Mouse (Mus musculus) myocyte (in vitro differentiated cells): ENCODE measurements at regions not wholly inside any gene's neighbourhood (a gene's known extent, or its start where the extent isn't known, plus 50 kb on each side); places are given as distances from the start of the nearest gene placed in this dataset.
"Not testable (repeated sequence)": the region's sequence is repeated elsewhere in the genome, so short reads cannot be mapped to it uniquely, and the experiment has no call there.

ENCODE experiments used
- H3K27me3 ChIP-seq: one replicate; pipeline ENCODE4 v1.6.1; 2011; ENCODE audit not compliant: control insufficient read depth, insufficient read depth, insufficient read length
- H3K36me3 ChIP-seq: one replicate; pipeline ENCODE4 v1.6.1; 2011; ENCODE audit not compliant: control insufficient read depth, insufficient read depth
- H3K4me2 ChIP-seq: one replicate; pipeline ENCODE4 v1.6.1; 2011; ENCODE audit warnings: low read depth, control low read depth
- H3K4me3 ChIP-seq: one replicate; pipeline ENCODE4 v1.5.1; 2011; ENCODE audit warnings: mild to moderate bottlenecking, control low read depth, moderate library complexity
- H3K79me2 ChIP-seq: one replicate; pipeline ENCODE4 v1.6.1; 2011; ENCODE audit not compliant: control insufficient read depth, insufficient read depth
- H3ac ChIP-seq: one replicate; pipeline ENCODE4 v1.6.1; 2011; ENCODE audit not compliant: control insufficient read depth, insufficient read length
- CEBPB ChIP-seq: IDR thresholded peaks from 2 replicates; pipeline ENCODE4 v1.6.1; 2011; ENCODE audit warnings: mild to moderate bottlenecking, moderate library complexity; ENCODE audit not compliant: poor library complexity, insufficient read depth, severe bottlenecking
- E2F4 ChIP-seq: IDR thresholded peaks from one replicate; pipeline ENCODE4 v1.6.1; 2011; ENCODE audit warnings: mild to moderate bottlenecking, control low read depth, moderate library complexity; ENCODE audit not compliant: insufficient read depth
- MAX ChIP-seq: IDR thresholded peaks from one replicate; pipeline ENCODE4 v1.6.1; 2011; ENCODE audit warnings: low read depth, mild to moderate bottlenecking, control low read depth
- MYOD1 ChIP-seq, 3 experiments: IDR thresholded peaks; one replicate each; pipeline ENCODE4 v1.6.1; 2011; ENCODE audit warnings: control low read depth in 2 of 3, low read depth in 2 of 3, mild to moderate bottlenecking in 2 of 3, moderate library complexity in 1 of 3; ENCODE audit not compliant: insufficient read length in 2 of 3, control insufficient read depth in 1 of 3
- MYOG ChIP-seq, 3 experiments: IDR thresholded peaks; one replicate each; pipeline ENCODE4 v1.6.1; 2011; ENCODE audit warnings: control low read depth in 2 of 3, low read depth in 2 of 3, mild to moderate bottlenecking in 2 of 3; ENCODE audit not compliant: insufficient read length in 2 of 3, control insufficient read depth in 1 of 3, insufficient read depth in 1 of 3
- POLR2A ChIP-seq: IDR thresholded peaks from one replicate; pipeline ENCODE4 v1.6.1; 2011; ENCODE audit warnings: low read depth, mild to moderate bottlenecking, control low read depth, moderate library complexity; ENCODE audit not compliant: insufficient read length
- POLR2AphosphoS2 ChIP-seq: IDR thresholded peaks from one replicate; pipeline ENCODE4 v1.6.1; 2011; ENCODE audit warnings: low read depth, control low read depth; ENCODE audit not compliant: insufficient read length
- REST ChIP-seq: IDR thresholded peaks from one replicate; pipeline ENCODE4 v1.6.1; 2011; ENCODE audit warnings: mild to moderate bottlenecking, control low read depth, moderate library complexity; ENCODE audit not compliant: insufficient read depth, insufficient read length
- SRF ChIP-seq: IDR thresholded peaks from one replicate; pipeline ENCODE4 v1.6.1; 2011; ENCODE audit warnings: low read depth; ENCODE audit not compliant: control insufficient read depth, insufficient read length
- TCF12 ChIP-seq: IDR thresholded peaks from one replicate; pipeline ENCODE4 v1.6.1; 2011; ENCODE audit warnings: mild to moderate bottlenecking, control low read depth; ENCODE audit not compliant: poor library complexity, insufficient read depth, severe bottlenecking
- TCF3 ChIP-seq: IDR thresholded peaks from one replicate; pipeline ENCODE4 v1.6.1; 2011; ENCODE audit warnings: low read depth, control low read depth; ENCODE audit not compliant: insufficient read length
- USF1 ChIP-seq: IDR thresholded peaks from one replicate; pipeline ENCODE4 v1.6.1; 2011; ENCODE audit warnings: low read depth, mild to moderate bottlenecking, control low read depth, moderate library complexity

GRCm38 (mm10) chr12:21525567-21525966 is 108.1 kb upstream of the Ywhaq start:
- not testable (repeated sequence) for H3K4me3 ChIP-seq, H3K36me3 ChIP-seq, H3K27me3 ChIP-seq, H3K4me2 ChIP-seq, H3K79me2 ChIP-seq, H3ac ChIP-seq

DNA sequence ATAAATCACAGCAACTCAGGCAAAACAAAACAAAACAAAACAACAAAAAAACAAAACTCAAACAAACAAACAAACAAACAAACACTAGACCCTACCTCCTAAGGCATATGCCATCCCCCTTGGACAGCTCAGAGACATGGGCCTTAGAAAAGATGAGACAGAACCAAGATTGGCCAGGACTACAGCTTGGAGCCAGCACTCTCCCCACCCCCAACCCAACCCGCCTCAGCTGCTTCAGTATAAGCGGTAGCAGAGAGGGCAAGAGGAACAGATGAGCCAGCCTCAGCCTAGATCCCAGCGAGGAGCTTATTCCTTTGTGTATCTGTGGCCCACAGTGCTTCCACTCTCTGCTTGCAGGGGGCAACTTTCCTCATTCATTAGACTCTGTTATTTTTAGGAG is 105.2 kb upstream of the Ywhaq start:
- Histone ChIP-seq H3K79me2 (no peaks in the 10 kb centered on the region), H3K4me2 (no peak overlapping the region), H3ac (no peak overlapping the region), H3K36me3 (no peaks in the 10 kb centered on the region), H3K27me3 (no peaks in the 10 kb centered on the region), H3K4me3 (no peak overlapping the region)
- TF ChIP-seq REST (no peak), MYOG (IDR thresholded peaks at IDR 0.05; ENCODE audit: control insufficient read depth in 1 of 3, insufficient read depth in 1 of 3, insufficient read length in 2 of 3, low read depth in 2 of 3) (no peak), USF1 (no peak), E2F4 (no peak), POLR2A (no peak), POLR2AphosphoS2 (no peak), TCF3 (no peak), CEBPB (no peak), MYOD1 (IDR thresholded peaks at IDR 0.05; ENCODE audit: control insufficient read depth in 1 of 3, insufficient read length in 2 of 3, low read depth in 2 of 3) (no peak), TCF12 (no peak), MAX (no peak), SRF (no peak)

DNA sequence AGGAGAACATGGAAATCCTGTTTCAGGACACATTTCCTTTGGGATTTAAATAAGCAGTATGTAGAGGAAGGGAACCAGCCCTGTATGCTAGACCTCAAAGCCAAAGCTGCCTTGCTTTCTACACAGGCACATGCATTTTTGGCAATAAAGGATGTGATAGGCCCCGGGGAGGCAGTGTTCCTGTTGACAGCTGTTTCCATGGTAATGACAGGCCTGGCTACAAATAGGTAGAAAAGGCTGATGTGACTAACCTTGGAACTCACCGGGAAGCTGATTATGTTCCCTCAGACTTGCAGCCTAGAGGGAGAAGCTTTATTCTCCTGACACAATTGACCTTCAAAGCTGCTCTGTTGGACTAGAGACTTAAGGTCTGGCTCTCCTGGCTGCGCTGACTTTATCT is 101.6 kb upstream of the Ywhaq start:
- Histone ChIP-seq H3K4me3 (no peak overlapping the region), H3K4me2 (no peak overlapping the region), H3K79me2 (no peaks in the 10 kb centered on the region), H3K27me3 (no peaks in the 10 kb centered on the region), H3ac (no peak overlapping the region), H3K36me3 (no peaks in the 10 kb centered on the region)
- TF ChIP-seq SRF, result no peak
- TF ChIP-seq CEBPB, result no peak
- TF ChIP-seq E2F4, result no peak
- no peak for TF ChIP-seq MYOD1 (IDR thresholded peaks at IDR 0.05; ENCODE audit: control insufficient read depth in 1 of 3, insufficient read length in 2 of 3, low read depth in 2 of 3)
- no peak for TF ChIP-seq TCF3
- TF ChIP-seq USF1, result no peak
- TF ChIP-seq MAX, result no peak
- no peak for TF ChIP-seq REST
- no peak for TF ChIP-seq POLR2A
- no peak for TF ChIP-seq POLR2AphosphoS2
- TF ChIP-seq TCF12, result no peak
- no peak for TF ChIP-seq MYOG (IDR thresholded peaks at IDR 0.05; ENCODE audit: control insufficient read depth in 1 of 3, insufficient read depth in 1 of 3, insufficient read length in 2 of 3, low read depth in 2 of 3)

DNA sequence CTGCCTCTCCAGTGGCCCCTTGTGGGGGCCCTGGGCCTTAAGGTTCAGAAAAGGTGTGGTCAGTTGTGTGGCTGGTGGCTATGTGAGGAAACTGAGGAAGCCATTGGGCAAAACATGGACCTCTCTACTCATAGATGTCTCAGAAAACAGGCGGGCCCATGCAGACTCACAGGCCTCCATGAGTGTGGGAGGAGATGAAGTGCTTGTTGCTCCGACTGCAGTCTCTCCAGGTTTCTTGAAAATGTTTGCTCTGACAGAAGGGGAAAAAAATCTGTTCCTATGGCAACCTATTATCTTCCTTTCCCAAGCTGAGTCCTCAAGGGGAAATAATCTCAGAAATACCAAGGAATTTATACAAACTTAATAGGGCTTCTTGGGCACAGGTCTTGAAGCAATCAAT is 95.3 kb upstream of the Ywhaq start:
- Histone ChIP-seq H3K4me2 (no peak overlapping the region), H3K79me2 (no peaks in the 10 kb centered on the region), H3K27me3 (no peaks in the 10 kb centered on the region), H3K4me3 (no peak overlapping the region), H3ac (no peak overlapping the region), H3K36me3 (no peaks in the 10 kb centered on the region)
- TF ChIP-seq POLR2AphosphoS2 (no peak), REST (no peak), SRF (no peak), MYOG (IDR thresholded peaks at IDR 0.05; ENCODE audit: control insufficient read depth in 1 of 3, insufficient read depth in 1 of 3, insufficient read length in 2 of 3, low read depth in 2 of 3) (no peak), MAX (no peak), POLR2A (no peak), E2F4 (no peak), TCF3 (no peak), CEBPB (no peak), TCF12 (no peak)

DNA sequence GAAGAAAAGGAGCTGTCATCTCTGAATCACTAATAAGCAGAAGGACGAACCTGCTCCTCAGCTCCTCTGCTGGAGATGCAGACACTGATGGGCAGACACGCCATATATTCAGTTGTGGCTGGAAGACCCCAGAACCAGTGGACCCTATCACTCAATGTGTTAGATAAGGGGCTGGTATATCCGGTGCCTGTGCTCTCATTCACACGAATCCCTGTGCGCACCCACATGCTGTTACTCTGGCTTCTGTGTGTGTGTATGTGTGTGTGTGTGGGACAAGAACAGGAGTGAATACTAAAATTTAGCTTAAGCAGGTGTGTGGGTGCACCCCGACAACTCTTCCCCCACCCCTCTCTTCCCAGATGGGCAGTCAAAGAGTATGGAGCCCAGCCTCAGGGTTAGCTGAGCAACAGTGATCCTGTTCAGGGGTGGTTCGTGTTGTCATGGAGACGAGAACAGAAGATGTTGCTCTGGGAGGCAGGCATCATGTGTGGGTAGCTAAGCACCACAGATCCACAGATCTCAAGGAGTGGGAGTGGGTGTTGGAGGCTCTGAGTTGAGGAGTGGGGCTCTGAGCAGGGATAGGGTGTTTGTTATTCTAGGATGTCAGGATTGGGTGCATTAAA is 93.7 kb upstream of the Ywhaq start:
- Histone ChIP-seq H3K27me3 (no peaks in the 10 kb centered on the region), H3ac (no peak overlapping the region), H3K4me3 (no peak overlapping the region), H3K79me2 (no peaks in the 10 kb centered on the region), H3K4me2 (no peak overlapping the region), H3K36me3 (no peaks in the 10 kb centered on the region)
- no peak for TF ChIP-seq CEBPB
- TF ChIP-seq TCF12, result no peak
- no peak for TF ChIP-seq REST
- TF ChIP-seq POLR2A, result no peak
- no peak for TF ChIP-seq USF1
- no peak for TF ChIP-seq E2F4
